Mouse (Mus musculus) brain, embryonic 14.5 days (tissue): ENCODE results near the gene Fjx1.
A peak's percentile ranks its signal among the peaks of the same experiment; 100 is the strongest.

Source experiments
- CTCF ChIP-seq: fragments of 200-500 bp; IDR thresholded peaks from 2 replicates; pipeline ENCODE4 v1.5.1; 2012; ENCODE audit warnings: inconsistent platforms, mild to moderate bottlenecking, moderate library complexity, borderline replicate concordance; ENCODE audit not compliant: insufficient read depth, insufficient read length; ENCODE audit errors: extremely low read depth
- POLR2A ChIP-seq: fragments of 200-500 bp; IDR thresholded peaks from 2 replicates; pipeline ENCODE4 v1.6.1; 2012; ENCODE audit warnings: mild to moderate bottlenecking, inconsistent platforms, borderline replicate concordance; ENCODE audit not compliant: poor library complexity, insufficient read depth, insufficient read length, severe bottlenecking; ENCODE audit errors: extremely low read depth

DNA sequence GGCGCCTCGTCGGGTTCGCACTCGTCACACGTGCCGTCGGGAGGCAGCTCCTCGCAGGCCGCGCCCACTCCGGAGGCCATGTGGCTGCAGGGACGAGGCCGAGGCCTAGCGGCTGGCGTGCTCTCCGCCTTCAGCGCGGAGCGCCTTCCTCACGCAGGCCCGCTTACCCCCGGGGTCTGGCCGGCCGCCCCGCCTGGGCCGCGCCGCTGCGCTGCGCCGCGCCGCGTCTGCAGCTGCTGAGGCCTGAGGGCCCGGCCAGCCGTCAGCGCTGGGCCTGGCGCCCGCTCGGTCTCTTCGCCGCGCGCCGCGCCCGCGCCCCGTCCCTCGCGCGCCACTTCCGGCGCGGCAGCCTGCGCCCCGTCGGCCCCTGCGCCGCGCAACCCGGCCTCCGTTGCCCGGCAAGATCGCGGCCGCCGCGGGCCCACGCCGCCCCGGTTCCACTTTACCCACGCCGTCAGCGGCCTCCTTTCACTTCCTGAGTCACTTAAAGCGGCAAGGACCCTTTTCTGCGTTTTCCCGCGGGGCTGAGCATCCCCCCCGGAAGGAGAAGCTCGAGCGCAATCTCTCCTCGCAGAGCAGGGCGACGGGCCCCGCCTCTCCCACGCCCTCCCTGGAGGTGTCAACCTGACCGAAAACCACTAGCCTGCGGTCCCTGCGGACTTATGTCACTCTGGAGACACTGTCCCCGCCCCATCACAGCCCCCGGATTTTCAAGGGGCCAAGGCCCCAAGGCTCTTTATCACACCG is 51.5 kb downstream of the Fjx1 start:
- TF ChIP-seq CTCF (no peak), POLR2A (0 out of 2 replicates have a peak, but pooled peaks have one; percentile 19)
